Mouse (Mus musculus) kidney, embryonic 16.5 days (tissue): ENCODE measurements around the gene Col27a1. TPM values are rescaled to one million over a fixed set of nuclear protein-coding genes. Genes with fewer than 3 reads are reported as not detected.

Experiments
- ATAC-seq: fragments of 200-750 bp; cut with Nextera tagmentation; 2 replicates; pipeline ENCODE4 v1.8.0; 2017; ENCODE audit warnings: moderate TSS enrichment; ENCODE audit not compliant: low FRiP score, low TSS enrichment
- H3K27ac ChIP-seq: fragments of 300-500 bp; sonication (generic); 2 replicates; pipeline ENCODE4 v1.5.1; 2014; ENCODE audit warnings: low read length
- H3K27me3 ChIP-seq: fragments of 300-500 bp; sonication (generic); 2 replicates; pipeline ENCODE4 v1.6.1; 2014; ENCODE audit warnings: low read length, control low read depth, mixed read lengths; ENCODE audit not compliant: insufficient read depth
- H3K36me3 ChIP-seq: fragments of 300-500 bp; sonication (generic); 2 replicates; pipeline ENCODE4 v1.6.1; 2014; ENCODE audit warnings: low read length, control low read depth, mixed read lengths; ENCODE audit not compliant: insufficient read depth
- H3K4me1 ChIP-seq: fragments of 300-500 bp; sonication (generic); 2 replicates; pipeline ENCODE4 v1.6.1; 2014; ENCODE audit warnings: low read length, control low read depth, mixed read lengths; ENCODE audit not compliant: insufficient read depth
- H3K4me2 ChIP-seq: fragments of 300-500 bp; sonication (generic); replicated peaks from 2 replicates; pipeline ENCODE4 v1.6.1; 2014; ENCODE audit warnings: low read depth, low read length
- H3K4me3 ChIP-seq: fragments of 300-500 bp; sonication (generic); 2 replicates; pipeline ENCODE4 v1.5.1; 2014; ENCODE audit warnings: mild to moderate bottlenecking, low read length
- H3K9ac ChIP-seq: fragments of 300-500 bp; sonication (generic); replicated peaks from 2 replicates; pipeline ENCODE4 v1.6.1; 2014; ENCODE audit warnings: low read length
- H3K9me3 ChIP-seq: fragments of 300-500 bp; sonication (generic); 2 replicates; pipeline ENCODE4 v1.6.1; 2016; ENCODE audit warnings: low read length, control low read depth
- WGBS: fragments of 180-500 bp; shearing (Covaris S2); extraction: QIAGEN DNeasy Blood & Tissue Kit; methylation state at CpG from one replicate; pipeline ENCODE4 v1.1.7; 2014; 5-methylcytosine and 5-hydroxymethylcytosine counted together
- polyA plus RNA-seq: library from polyadenylated mRNA; unstranded; fragments of >200 nt; fragmentation: Nextera tagmentation; extraction: Ambion mirVana; gene quantifications from 2 replicates; pipeline ENCODE4 v1.2.1, GENCODE M21; 2015

Gene Col27a1
- polyA plus RNA-seq, 1 experiment from 2014 or later: 7.3 TPM

DNA sequence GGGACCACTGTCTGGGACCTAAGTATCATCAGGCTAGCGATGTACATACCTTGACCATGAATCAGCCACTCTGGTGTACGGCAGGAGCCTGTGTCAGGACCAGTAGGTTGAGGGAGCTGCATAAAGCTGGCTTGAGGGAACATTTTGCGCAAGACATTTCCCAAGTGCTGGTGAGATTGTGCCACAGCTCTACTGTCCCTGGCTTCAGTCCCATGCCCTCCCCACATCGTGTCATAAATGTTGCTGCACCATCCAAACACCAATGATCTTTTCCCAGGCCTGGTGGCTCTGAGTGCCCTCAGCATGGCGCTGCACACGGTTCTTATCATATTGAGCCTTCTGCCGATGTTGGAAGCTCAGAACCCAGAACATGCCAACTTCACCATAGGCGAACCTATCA is 130.5 kb downstream of the Col27a1 start, which contains the start of gene Orm1:
Gene Orm1, plus strand, starts transcription at position 266 of the 400 bp plus-strand sequence.
- 88% methylated on average over 8 of the region's 8 CpGs for WGBS
- no peak for ATAC-seq
- Histone ChIP-seq H3K27ac (no peak within 1 kb of the TSS), H3K4me3 (no peak within 1 kb of the TSS), H3K9me3 (no peaks in the 10 kb centered on the region), H3K4me2 (no peak within 1 kb of the TSS), H3K9ac (no peak within 1 kb of the TSS), H3K27me3 (no peaks in the 10 kb centered on the region), H3K4me1 (no peaks in the 10 kb centered on the region), H3K36me3 (no peaks in the 10 kb centered on the region)

DNA sequence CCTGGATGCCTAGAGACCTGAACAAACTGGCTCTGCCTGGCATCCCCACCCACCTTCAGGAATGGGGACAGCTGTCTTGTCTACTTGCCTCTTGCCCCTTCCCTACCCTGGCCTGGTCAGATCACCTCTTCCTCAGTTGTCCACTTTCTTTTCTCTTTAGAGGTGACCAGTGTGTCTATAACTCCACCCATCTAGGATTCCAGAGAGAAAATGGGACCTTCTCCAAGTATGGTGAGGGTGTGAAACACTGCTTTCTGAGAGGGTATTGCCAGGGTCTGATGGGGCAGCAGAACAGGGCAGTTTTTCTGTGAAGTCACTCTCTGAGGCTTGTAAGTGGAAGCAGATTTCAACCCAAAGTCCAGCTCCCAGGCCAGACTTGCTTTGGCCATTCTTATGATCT is 131.5 kb downstream of the Col27a1 start:
- no peaks in the 10 kb centered on the region for H3K27me3 ChIP-seq
- H3K27ac ChIP-seq: no peak overlapping the region
- no peak overlapping the region for H3K9ac ChIP-seq
- no peak overlapping the region for H3K4me3 ChIP-seq
- H3K9me3 ChIP-seq: no peaks in the 10 kb centered on the region
- ATAC-seq: no peak
- no peak overlapping the region for H3K4me2 ChIP-seq
- no peaks in the 10 kb centered on the region for H3K36me3 ChIP-seq
- no peaks in the 10 kb centered on the region for H3K4me1 ChIP-seq

DNA sequence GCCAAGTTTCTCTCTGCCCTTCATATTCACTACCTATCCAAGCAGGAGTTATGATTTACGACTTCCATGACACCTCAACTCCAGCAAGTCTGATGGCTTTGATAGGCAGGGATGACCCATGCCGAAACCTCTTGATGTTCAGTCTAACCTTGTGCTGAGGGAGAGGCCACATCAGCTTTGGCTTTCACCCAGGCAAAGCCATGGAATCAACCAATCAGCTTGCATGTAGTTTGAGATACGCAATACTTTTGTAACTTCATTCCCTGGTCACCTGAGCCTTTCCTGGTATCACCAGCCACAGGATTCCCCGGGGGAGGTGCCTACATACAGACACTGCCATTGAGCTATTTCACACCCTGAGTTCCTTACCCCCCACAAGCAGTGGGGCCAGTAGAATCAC is 132.9 kb downstream of the Col27a1 start:
- WGBS: 81% methylated on average over 4 of the region's 4 CpGs
- no peaks in the 10 kb centered on the region for H3K27me3 ChIP-seq
- H3K27ac ChIP-seq: no peak overlapping the region
- no peaks in the 10 kb centered on the region for H3K36me3 ChIP-seq
- no peaks in the 10 kb centered on the region for H3K4me1 ChIP-seq
- ATAC-seq: no peak
- no peak overlapping the region for H3K4me3 ChIP-seq
- no peaks in the 10 kb centered on the region for H3K9me3 ChIP-seq
- no peak overlapping the region for H3K4me2 ChIP-seq
- no peak overlapping the region for H3K9ac ChIP-seq

DNA sequence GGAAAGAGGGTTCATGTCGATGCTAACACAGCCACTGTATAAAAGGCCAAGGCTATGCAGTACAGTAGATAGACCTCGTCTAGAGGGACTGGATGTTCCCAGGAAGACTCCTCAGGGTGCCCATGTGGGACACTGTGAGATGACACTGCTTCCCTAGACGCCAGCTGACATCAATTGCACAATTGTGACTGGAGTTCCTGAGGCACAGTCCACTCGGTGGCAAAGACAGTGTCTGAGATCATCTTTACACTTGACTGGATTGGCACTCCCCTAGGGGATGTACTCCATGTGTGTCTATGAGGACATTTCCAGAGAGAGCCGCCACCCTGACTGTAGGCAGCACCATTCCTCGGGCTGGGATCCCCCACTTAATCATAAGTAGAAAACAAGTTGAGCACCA is 134.7 kb downstream of the Col27a1 start:
- ATAC-seq: no peak
- H3K36me3 ChIP-seq: no peaks in the 10 kb centered on the region
- no peaks in the 10 kb centered on the region for H3K9me3 ChIP-seq
- no peaks in the 10 kb centered on the region for H3K4me1 ChIP-seq
- H3K9ac ChIP-seq: no peak overlapping the region
- H3K4me3 ChIP-seq: no peak overlapping the region
- no peak overlapping the region for H3K27ac ChIP-seq
- no peak overlapping the region for H3K4me2 ChIP-seq
- WGBS: 62% methylated on average over 6 of the region's 6 CpGs
- no peaks in the 10 kb centered on the region for H3K27me3 ChIP-seq

DNA sequence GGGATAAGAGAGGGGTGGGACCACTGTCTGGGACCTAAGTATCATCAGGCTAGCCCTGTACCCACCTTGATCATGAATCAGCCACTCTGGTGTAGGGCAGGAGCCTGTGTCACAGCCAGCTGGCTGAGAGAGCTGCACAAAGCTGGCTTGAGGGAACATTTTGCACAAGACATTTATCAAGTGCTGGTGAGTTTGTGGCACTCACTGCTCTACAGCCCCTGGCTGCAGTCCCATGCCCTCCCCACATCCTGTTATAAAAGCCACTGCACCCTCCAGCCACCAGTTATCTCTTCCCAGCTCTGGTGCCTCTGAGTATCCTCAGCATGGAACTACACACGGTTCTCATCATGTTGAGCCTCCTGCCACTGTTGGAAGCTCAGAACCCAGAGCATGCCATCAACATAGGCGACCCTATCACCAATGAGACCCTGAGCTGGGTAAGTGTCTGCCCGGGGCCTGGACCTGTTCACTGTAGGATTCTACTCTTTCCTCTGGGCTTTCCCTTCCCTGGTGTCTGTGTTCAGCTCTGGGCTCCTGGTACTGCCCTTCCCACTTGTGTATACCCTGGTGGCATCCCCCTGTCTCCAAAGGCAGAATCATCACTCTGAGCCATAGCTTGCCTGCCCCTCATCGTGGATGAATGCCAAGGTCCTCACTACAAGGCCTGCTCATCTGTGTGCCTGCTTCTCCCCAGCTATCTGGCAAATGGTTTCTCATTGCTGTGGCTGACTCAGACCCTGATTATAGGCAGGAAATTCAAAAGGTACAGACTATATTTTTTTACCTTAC is 142.3 kb downstream of the Col27a1 start, which contains the start of gene Orm3:
Gene Orm3, plus strand, starts transcription at position 286 of the 789 bp plus-strand sequence.
- H3K4me2 ChIP-seq: no peak within 1 kb of the TSS
- ATAC-seq: no peak
- no peak within 1 kb of the TSS for H3K4me3 ChIP-seq
- H3K9me3 ChIP-seq: no peaks in the 10 kb centered on the region
- no peaks in the 10 kb centered on the region for H3K27me3 ChIP-seq
- no peaks in the 10 kb centered on the region for H3K4me1 ChIP-seq
- no peak within 1 kb of the TSS for H3K27ac ChIP-seq
- 79% methylated on average over 4 of the region's 4 CpGs for WGBS
- H3K36me3 ChIP-seq: no peaks in the 10 kb centered on the region
- H3K9ac ChIP-seq: no peak within 1 kb of the TSS

DNA sequence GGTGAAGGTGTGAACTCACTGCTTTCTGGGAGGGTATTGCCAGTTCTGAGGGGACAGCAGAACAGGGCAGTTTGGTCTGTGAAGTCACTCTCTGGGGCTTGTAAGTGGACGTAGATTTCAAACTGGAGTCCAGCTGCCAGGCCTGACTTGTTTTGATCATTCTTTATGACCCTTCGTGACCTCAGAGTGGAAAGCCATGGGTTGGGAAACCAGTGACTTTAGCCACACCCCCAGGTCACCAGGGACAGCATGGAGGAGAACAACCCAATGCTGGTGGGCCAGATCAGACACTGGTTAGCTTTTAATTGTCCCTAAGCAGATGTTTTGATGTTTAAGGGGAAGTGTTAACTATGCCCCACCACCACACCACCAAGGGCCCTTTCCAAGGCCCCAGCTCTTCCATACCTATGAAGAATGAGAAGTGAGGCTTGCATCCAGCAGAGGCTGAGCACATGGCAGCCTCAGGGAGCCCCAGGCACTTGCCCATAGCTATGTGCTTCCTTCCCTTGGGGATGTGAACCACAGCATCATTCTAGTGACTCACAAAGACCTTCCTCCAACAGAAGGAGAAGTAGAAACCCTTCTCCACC is 143.3 kb downstream of the Col27a1 start:
- ATAC-seq: no peak
- Histone ChIP-seq H3K27me3 (no peaks in the 10 kb centered on the region), H3K27ac (no peak overlapping the region), H3K36me3 (no peaks in the 10 kb centered on the region), H3K9ac (no peak overlapping the region), H3K9me3 (no peaks in the 10 kb centered on the region), H3K4me3 (no peak overlapping the region), H3K4me2 (no peak overlapping the region), H3K4me1 (no peaks in the 10 kb centered on the region)
- 43% methylated on average over 2 of the region's 2 CpGs for WGBS

DNA sequence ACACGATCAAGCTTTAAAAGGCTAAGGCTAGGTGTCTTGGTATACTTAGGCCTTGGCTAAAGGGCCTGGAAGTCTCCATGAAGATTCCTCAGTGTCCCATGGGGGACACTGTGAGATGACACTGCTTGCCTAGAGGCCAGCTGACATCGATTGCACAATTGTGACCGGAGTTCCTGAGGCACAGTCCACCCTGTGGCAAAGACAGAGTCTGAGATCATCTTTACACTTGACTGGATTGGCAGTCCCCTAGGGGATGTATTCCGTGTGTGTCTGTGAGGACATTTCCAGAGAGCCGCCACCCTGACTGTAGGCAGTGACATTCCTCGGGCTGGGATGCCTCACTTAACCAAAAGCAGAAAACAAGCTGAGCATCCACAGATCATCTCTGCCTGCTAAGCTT is 146.1 kb downstream of the Col27a1 start:
- H3K9ac ChIP-seq: no peak overlapping the region
- 78% methylated on average over 6 of the region's 6 CpGs for WGBS

DNA sequence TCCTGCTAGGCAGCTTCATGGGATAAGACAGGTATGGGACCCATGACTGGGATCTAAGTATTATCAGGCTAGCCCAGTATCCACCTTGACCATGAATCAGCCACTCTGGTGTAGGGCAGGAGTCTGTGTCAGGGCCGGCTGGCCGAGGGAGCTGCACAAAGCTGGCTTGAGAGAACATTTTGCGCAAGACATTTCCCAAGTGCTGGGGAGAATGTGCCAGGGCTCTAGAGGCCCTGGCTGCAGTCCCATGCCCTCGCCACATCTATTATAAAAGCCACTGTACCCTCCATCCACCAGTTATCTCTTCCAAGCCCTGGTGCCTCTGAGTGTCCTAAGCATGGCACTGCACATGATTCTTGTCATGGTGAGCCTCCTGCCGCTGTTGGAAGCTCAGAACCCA is 148.3 kb downstream of the Col27a1 start, which contains the start of gene Orm2:
Gene Orm2, plus strand, starts transcription at position 300 of the 400 bp plus-strand sequence.
- Histone ChIP-seq H3K27ac (no peak within 1 kb of the TSS), H3K36me3 (no peaks in the 10 kb centered on the region), H3K4me2 (no peak within 1 kb of the TSS), H3K4me3 (no peak within 1 kb of the TSS), H3K27me3 (no peaks in the 10 kb centered on the region), H3K4me1 (no peaks in the 10 kb centered on the region), H3K9me3 (no peaks in the 10 kb centered on the region), H3K9ac (no peak within 1 kb of the TSS)
- 88% methylated on average over 5 of the region's 5 CpGs for WGBS
- no peak for ATAC-seq

More for the DNA sequence above, 146.1 kb downstream of the Col27a1 start:
- Histone ChIP-seq H3K4me2 (no peak overlapping the region), H3K27ac (no peak overlapping the region), H3K4me3 (no peak overlapping the region), H3K27me3 (no peaks in the 10 kb centered on the region), H3K4me1 (no peaks in the 10 kb centered on the region), H3K36me3 (no peaks in the 10 kb centered on the region), H3K9me3 (no peaks in the 10 kb centered on the region)
- ATAC-seq: no peak

DNA sequence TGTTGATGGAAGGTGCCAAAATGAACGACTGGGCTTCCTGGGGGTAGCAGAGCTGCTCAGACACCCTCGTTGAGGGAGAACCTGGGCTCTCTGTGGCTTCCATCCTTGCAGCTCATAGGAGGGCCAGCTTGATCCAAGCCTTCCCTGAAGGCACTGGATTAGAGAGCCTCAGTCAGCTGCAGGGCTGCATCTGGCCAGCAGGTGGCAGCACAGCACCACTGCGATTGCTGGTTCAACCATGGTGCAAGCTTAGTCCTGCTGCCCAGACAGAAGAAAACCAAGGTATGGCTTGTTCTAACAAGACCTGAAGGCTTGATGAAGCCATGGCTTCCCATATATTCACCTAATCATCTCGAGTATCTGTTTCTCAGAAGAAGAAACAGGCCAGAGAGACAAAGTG is 154.8 kb downstream of the Col27a1 start:
- H3K27ac ChIP-seq: no peak overlapping the region
- peaks cover 40% of the 10 kb centered on the region for H3K36me3 ChIP-seq
- ATAC-seq: peak; percentile 72
- no peaks in the 10 kb centered on the region for H3K27me3 ChIP-seq
- H3K4me3 ChIP-seq: no peak overlapping the region
- no peak overlapping the region for H3K9ac ChIP-seq
- no peaks in the 10 kb centered on the region for H3K4me1 ChIP-seq
- WGBS: 26% methylated on average over 4 of the region's 4 CpGs
- no peak overlapping the region for H3K4me2 ChIP-seq
- no peaks in the 10 kb centered on the region for H3K9me3 ChIP-seq

DNA sequence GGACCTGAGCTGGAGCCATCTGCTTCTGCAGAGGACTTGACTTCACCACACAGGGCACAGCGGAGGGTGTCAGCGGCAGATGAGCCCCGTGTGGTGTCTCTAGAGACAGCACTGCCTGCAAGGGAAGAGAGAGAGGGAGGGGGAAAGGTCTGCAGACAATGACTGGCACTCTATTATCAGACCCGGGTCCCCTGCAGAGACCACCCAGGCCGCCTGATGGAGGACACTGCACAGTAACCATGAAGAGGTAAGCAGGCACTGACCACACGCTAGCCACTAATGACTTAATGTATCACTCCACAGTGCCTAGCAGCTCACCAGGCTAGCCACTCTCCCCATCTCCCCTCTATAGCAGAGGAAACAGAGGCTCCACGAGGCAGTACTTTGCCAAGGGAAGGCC is 157.1 kb downstream of the Col27a1 start:
- no peak overlapping the region for H3K27ac ChIP-seq
- ATAC-seq: no peak
- H3K9me3 ChIP-seq: no peaks in the 10 kb centered on the region
- H3K4me3 ChIP-seq: no peak overlapping the region
- H3K9ac ChIP-seq: no peak overlapping the region
- peaks cover 48% of the 10 kb centered on the region for H3K36me3 ChIP-seq
- no peaks in the 10 kb centered on the region for H3K27me3 ChIP-seq
- no peak overlapping the region for H3K4me2 ChIP-seq
- WGBS: 69% methylated on average over 7 of the region's 7 CpGs
- H3K4me1 ChIP-seq: no peaks in the 10 kb centered on the region
